Mouse (Mus musculus) brain, embryonic 14.5 days (tissue): ENCODE data around the gene Epm2a. TPM values are rescaled to one million over a fixed set of nuclear protein-coding genes. Genes with fewer than 3 reads are reported as not detected.

Experiments
- DNase-seq: peaks from one replicate; pipeline ENCODE4 v3.0.0-alpha.2; 2011; ENCODE audit warnings: low read depth
- CTCF ChIP-seq: fragments of 200-500 bp; IDR thresholded peaks from 2 replicates; pipeline ENCODE4 v1.5.1; 2012; ENCODE audit warnings: inconsistent platforms, mild to moderate bottlenecking, moderate library complexity, borderline replicate concordance; ENCODE audit not compliant: insufficient read depth, insufficient read length; ENCODE audit errors: extremely low read depth
- POLR2A ChIP-seq: fragments of 200-500 bp; IDR thresholded peaks from 2 replicates; pipeline ENCODE4 v1.6.1; 2012; ENCODE audit warnings: mild to moderate bottlenecking, inconsistent platforms, borderline replicate concordance; ENCODE audit not compliant: poor library complexity, insufficient read depth, insufficient read length, severe bottlenecking; ENCODE audit errors: extremely low read depth
- polyA plus RNA-seq: library from polyadenylated mRNA; depleted of rRNA; stranded (reverse); fragments of >200 nt; gene quantifications from 2 replicates; pipeline ENCODE4 v1.2.3, GENCODE M21; 2012

Gene Epm2a
- polyA plus RNA-seq, 1 experiment = 6.5 TPM

DNA sequence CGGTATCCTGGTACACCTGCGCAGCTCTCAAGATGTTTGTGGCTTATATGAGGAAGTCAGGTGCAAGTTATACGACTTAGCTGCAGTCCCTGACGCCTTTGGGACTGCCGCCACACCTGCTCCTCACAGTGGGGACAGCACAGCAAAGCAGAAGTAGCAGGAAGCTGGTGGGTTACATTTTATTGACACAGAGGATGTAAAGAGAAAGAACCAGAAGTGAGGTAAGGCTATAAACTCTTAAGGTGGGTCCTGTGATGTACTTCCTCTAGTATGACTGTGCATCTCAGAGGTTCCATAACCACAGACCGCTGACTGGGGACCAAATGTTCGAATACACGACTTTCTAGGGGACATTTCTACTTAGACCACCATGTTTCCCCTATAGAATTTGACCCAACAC, 11.4 kb downstream of the Epm2a start:
- TF ChIP-seq CTCF (no peak), POLR2A (no peak)
- DNase-seq = no peak

DNA sequence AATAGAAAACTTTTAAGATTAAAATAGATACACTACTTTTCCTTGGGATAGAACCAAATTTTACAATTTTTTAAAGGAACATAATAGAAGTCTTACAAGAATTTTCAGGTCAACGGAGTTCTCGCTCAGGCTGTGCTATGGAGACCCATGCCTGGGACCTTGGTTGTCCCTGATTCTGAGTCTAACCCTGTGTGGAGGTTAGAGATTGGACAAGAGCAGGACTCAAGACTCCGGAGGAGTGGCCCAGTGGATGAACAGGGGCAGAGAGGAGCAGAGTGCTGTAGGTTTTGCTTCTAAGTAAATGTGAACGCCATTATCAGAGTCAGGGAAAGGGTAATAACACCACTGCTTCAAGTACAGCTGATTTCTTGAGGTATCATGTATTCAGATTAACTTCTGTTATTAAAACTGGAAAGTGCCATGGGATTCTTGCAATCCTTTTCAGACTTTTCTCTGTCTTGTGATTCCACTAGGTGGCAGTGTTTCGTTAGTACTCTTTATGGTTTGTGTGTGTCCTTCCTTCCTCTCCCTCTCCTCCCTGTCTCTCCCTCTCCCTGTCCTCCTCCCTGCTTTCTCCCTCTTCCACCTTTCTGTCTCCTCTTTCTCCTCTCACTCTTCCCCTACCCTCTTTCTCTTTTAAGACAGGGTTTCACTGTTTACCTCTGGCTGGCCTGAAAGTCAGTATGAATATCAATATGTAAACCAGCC, 18.9 kb downstream of the Epm2a start:
- TF ChIP-seq POLR2A = no peak
- TF ChIP-seq CTCF = peak; percentile 56; the same call in 1 of the 2 replicates
- DNase-seq = peak; percentile 80

DNA sequence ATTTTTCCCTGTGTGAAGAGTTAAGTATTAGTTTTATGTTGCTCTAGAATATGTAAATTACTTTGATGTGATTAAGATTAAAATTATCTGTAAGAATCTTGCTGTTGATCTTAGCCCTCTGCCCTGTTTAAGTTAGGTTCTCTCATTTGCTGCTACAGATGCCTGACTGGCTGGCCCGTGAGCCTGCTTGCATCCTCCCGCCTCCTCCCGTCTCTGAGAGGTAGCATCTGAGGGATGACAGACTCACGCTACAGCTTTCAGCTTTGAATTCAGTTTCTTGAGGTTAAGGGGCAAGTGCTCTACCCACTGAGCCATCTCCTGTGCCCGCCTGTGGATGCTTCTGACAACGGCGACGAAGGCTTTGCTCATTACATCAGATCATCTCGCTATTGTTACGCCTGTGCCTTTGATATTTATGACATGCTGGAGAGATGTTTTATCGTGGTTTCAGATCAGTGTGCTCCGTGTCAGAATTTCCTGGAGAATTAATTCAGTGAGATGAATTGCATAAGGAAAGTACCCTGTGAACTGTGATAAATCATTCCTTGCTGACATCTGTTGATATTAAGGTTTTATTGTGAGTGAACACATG, 19.8 kb downstream of the Epm2a start:
- peak; percentile 58 for DNase-seq
- TF ChIP-seq CTCF (no peak), POLR2A (no peak)

DNA sequence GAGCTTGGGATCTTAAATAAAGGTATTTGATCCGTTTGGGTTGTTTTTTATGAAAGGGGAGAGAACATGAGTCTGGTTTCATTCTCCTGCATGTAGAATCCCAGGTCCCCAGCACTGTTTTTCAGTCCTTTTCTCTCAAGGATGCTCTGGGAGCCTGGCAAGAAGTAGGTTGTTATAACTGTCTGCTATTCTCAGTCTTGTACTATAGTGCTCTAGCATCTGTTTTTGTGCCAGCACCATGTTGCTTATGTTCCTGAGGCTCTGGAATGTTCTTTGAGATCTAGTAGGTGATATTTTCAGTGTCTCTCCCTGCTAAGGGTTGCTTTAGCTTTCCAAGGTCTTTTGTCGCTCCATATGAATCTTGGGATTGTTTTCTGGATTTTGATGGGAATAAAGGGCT, 38.1 kb downstream of the Epm2a start:
- TF ChIP-seq POLR2A (no peak), CTCF (no peak)
- no peak for DNase-seq

DNA sequence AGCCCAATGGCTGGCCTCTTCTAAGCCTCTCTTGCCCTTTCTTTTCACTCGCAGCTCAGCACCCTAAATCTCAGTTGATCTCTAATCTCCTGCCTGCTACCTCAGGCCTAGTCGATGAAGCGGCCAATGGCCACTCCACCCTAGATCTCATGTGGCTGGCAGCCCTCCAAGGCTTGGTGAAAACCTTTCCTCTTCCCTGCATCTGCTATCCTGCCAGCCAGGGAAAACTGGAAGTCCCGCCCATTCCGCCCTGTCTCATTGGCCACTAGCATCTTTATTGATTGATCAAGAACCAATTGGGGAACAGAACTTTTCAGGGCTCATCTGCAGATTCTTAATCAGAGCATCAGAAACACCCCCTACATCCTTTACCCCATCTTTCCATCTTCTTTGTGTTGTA, 67.7 kb downstream of the Epm2a start:
- no peak for TF ChIP-seq POLR2A
- TF ChIP-seq CTCF = no peak
- DNase-seq = peak; percentile 35

DNA sequence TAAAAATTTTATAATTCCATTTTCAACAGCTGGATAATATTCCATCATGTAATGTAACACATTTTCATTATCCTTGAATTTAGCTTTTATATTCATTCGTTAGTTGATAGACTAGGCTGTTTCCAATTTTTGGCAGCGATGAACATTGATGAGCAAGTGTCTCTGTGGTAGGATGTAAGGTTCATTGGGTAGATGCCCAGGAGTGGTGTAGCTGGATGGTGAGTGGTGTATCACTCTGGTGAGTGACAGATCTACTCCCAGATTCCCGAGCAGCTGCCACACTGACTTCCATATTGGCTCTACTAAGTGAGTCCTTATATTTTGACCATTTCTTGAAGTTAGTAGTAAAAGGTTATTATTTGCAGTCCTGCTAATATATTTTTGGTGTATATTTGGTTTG, 76.9 kb downstream of the Epm2a start:
- TF ChIP-seq CTCF = no peak
- no peak for TF ChIP-seq POLR2A
- DNase-seq = no peak

DNA sequence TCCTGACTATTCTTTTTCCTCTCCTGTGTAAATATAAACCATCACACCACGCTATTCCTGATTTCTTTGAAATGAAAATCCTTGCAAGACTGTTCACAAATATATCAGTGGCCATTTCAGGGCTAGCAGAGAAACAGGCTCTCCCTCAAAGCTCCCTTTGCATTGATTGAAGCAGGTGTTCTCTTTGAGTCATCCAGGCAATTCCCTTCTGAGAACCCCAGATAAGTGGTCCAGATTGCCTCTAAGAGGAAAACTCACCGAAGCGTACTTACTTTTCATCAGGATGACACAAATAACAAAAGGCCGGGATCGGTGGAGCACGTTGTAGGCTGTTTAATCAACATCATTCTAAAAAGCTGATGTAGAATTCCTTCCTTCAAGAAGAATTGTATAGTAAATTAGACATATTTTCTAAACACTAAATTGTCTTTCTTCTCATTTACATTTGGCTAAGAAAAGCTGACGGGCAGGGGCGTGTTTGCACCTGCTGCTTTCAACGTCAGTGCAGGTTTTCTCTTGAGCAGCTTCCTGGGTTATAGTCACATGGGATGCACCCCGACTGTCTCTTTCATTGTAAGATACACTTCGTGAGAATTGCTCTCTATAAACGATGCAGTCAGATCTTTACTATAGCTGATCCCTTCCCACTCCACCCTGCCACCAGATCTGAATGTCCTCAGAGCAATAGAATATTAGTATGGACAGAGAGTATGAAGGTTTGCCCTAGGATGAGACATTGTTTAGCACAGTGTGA, 86.0 kb downstream of the Epm2a start:
- peak; percentile 51 for DNase-seq
- no peak for TF ChIP-seq POLR2A
- no peak for TF ChIP-seq CTCF

DNA sequence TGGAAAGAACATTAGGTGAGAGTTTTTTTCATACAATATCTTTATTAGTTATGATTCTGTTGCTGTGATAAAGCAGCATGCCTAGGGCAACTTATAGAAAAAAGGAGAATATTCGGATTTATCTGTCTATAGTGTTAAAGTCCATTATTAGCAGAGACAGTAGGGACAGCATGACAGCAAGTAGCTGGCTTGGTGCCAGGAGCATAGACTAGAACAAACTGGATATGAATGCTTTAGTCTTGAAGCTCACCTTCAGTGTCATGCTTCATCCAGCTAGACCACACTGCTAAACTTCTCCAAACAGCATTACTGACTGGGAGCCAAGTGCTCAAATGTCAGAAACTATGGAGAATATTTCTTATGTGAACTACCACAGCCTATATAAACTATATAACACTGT, 93.8 kb downstream of the Epm2a start:
- DNase-seq = peak; percentile 28
- TF ChIP-seq CTCF (no peak), POLR2A (no peak)

DNA sequence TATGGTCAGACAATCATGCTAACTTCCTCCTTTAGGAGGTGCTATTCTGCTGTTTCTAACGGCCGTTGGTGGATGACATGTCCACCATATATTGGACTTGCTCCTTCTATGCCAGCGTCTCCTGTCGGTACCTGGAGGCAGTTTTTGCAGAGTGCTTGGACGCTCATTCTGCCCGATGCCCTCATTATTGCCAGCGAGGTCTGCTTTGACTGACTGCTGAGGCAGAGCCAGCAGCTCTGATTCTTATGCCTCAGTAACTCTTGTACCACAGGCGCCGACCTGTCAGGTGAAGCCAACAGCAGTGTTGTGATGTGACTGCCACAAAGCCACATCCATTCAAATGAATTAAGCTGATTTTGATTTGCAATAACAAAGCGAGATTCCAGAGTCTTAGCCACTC, 95.3 kb downstream of the Epm2a start:
- TF ChIP-seq POLR2A = no peak

DNA sequence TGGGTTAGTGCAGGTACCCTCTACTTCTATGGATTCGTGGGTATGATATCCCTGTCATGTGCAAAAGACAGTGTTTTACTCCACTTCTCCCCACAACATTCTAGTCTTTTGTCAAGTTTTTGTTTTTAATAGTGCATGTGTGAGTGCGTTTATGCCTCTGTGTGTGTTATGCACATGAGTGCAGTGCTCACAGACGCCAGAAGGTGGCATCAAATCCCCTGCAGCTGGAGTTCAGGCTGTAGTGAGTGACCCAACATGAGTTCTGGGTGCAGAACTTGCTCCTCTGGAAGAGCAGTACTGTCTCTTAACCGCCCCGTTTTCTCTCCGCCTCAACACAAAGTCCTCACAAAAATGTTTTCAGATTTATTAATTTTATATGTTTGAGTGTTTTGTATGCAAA, 96.1 kb downstream of the Epm2a start:
- TF ChIP-seq CTCF (no peak), POLR2A (no peak)
- DNase-seq = no peak

More for the DNA sequence above, 95.3 kb downstream of the Epm2a start:
- no peak for DNase-seq

DNA sequence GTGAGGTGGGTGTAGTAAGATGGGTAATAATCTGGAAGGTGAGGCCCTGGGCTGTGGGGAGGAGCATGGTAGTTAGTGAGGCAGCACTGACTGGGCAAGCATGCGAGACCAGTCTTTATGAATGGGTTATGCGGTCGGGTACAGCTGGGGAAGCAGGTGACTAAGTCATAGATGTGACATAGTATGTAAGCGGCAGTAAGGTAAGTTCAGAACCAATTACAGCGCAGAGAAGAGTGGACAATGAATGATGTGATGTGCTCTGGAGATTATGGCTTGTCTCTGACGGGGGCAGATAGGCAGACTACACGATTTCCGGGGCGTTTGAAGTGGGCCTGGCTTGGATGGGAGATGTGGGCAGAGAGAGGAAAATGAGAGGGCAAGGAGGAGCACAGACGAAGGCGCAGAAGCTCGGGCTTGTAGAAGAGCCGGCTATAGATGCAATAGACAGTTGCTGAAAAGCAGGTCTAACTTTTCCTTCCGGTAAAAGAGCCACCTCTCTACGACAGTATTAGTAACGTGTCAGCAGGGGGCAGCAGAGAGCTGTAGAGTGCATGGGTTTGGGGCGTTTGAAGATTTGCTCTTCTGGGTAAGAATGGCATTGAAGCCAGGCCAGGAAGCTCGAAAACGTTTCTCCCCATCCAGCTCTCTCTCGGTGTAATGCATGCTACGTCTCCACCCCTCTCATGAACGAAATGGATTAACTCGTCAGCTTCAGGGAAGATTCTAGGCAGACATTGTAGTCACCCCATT, 106.5 kb downstream of the Epm2a start:
- peak; percentile 92 for TF ChIP-seq CTCF
- no peak for TF ChIP-seq POLR2A
- DNase-seq = peak; percentile 96
